Mouse (Mus musculus) heart, adult 8-10 months (tissue): ENCODE data around the gene Gm11084. TPM values are rescaled to one million over a fixed set of nuclear protein-coding genes. Genes with fewer than 3 reads are reported as not detected.
"Not testable (repeated sequence)": the region's sequence is repeated elsewhere in the genome, so short reads cannot be mapped to it uniquely, and the experiment has no call there.

ENCODE experiments used
- DNase-seq: peaks from one replicate; pipeline ENCODE4 v3.0.0; 2022; ENCODE audit warnings: low spot score
- total RNA-seq, 4 experiments: library from RNA; stranded (reverse); gene quantifications; 2 replicates each; pipeline ENCODE4 v1.2.4; 2022

Gm11084 gene
- not detected for total RNA-seq

DNA sequence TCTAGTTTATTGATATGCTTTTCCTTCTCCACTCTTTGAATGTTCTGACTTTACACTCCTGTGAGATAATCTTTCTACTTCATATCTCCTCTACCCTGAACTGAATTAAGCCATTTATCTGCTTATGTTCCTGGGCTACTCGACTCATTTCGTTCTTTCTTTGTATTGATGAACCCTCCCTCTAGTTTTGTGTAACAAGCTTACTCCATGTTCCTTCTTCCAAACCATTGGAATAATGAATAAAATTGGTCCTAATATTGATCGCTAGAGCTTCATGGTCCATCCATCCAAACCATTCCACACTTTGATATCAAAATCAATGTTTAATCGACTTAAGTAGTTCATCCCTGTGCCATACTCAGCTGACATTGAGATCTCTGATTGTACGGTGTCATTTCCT, at the start of gene Gm11084:
Gm11084 (minus strand) TSS at position 101 of the 400 bp plus-strand sequence.
- no peak for DNase-seq

DNA sequence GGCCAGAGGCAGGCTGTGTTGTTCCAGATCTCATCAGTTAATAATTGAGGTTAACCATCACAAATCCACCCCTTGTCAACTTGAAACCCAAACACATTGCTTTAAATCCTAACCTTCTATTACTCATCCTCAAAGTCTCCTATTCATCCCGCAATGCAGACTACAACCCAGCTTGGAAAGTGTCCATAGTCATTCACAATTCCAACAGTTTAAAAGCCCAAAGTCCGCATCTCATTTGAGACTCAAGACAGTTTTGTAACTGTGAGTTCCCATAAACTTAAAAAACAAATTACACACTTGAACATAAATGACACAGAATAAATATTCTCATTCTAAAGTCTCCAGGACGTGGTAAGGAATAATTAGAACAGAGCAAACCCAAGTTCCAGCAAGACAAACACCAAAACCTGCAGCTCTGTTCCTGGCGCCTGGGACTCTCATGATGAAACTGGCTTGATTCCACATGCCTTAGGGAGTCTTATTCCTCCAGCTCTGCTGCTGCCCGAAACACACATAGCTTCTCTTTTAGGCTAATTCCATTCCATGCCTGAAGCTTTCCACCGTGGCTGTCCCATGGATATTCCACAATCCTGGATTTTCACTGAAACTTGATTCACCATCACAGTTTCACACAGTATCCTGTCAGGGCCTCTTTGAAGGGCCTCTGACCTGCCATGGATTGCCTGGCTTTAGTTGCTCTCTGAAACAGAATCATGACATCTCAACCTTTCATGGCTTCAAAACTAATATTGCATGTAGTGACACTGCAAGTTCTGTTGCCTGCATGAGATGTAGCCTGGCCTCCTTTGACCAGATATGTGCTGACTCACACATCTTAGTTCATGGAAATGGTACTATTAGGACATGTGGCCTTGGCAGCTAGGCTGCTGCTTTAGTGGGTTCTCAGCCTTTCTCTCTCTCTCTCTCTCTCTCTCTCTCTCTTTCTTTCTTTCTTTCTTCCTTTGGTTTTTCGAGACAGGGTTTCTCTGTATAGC, 44.8 kb upstream of the Gm11084 start:
- no peak for DNase-seq

DNA sequence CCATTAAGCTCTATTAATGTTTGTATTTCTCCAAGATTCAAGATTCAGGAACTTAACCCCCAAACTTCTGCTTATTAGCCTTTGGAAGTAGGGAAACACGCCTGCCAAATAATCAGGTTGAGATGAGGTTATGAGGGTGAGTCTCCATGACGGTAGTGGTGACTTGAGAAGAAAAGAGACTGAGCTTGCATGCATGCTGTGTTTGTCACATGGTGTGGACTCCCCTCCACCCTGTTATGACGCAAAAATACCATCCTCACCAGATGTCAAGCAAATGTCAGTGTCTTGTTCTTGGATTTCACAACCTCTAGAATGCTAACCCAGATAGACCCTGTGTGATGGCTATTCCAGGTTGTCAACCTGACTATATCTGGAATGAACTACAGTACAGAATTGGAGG, 43.3 kb upstream of the Gm11084 start:
- no peak for DNase-seq

DNA sequence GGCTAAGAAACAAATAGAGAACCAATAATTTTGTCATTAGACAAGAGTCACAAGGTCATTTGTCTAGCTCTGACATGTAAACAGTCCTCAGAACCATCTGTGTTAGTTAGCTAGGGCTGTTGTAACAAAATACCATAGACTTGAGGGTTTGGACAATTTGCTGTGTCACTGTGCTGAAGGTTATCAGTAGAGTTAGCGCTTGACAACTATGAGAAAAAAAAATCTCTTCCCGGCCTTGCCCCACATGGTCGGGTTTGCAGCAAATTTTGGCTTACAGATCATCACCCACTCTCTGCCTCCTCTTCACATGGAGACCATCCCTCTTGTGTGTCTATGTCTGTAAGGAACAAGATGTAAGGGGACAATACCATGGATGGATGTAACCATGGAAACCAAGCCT, 41.5 kb upstream of the Gm11084 start:
- no peak for DNase-seq

DNA sequence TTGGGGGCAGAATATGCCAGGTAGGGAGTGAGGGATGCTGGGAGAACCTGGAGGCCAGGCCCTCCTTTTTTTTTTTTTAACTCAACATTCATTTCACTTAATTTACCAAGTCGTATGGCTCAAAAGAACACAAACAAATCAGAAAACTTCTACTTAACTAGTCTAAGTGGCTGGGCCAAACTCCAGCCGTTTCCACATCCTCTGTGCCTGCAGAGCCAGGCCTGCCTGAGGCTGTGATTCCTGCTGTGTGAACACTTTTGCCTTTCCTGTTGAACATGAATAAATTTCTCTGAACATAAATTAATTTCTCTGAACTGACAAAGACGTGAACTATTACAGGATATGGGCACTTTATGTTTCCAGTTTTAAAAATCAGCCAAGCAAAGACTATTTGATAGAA, 40.6 kb upstream of the Gm11084 start:
- DNase-seq: no peak

DNA sequence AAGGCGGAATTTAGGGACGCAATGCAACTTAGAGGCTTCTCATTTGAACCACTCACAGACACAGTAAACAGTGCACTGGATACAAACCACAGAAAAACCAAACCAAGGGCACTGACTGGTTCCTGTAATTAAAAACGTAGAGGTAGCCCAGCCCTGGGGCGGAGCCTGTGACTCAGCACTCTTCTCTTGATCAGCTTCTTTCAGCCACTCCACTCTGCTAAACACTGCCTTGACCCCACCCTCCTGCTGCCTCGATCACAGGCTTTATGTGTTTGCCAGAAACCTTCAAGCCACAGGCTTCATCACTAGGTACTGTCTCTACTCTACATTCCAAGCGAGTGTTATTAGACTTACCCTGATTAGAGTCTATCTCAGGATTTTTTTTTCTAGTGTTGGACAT, 37.3 kb upstream of the Gm11084 start:
- no peak for DNase-seq

DNA sequence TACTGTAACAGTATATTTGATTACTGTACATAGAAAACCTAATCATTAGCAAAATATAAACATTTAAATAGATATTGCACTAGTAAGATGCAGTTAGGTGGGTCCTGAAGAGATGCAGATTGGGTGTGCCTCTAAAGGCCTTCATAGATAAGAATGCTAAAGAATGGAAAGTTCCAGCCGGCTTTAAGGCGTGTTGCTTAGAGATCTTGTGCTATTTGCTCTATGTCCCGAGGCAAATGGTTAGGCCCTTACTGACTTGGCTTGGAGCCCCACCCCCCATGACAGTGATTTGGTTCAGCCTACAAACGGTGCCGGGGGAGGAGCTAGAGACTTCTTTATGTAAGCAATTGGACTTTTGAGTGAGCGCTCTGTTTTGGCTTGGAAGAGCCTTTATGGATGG, 34.5 kb upstream of the Gm11084 start:
- DNase-seq: no peak

DNA sequence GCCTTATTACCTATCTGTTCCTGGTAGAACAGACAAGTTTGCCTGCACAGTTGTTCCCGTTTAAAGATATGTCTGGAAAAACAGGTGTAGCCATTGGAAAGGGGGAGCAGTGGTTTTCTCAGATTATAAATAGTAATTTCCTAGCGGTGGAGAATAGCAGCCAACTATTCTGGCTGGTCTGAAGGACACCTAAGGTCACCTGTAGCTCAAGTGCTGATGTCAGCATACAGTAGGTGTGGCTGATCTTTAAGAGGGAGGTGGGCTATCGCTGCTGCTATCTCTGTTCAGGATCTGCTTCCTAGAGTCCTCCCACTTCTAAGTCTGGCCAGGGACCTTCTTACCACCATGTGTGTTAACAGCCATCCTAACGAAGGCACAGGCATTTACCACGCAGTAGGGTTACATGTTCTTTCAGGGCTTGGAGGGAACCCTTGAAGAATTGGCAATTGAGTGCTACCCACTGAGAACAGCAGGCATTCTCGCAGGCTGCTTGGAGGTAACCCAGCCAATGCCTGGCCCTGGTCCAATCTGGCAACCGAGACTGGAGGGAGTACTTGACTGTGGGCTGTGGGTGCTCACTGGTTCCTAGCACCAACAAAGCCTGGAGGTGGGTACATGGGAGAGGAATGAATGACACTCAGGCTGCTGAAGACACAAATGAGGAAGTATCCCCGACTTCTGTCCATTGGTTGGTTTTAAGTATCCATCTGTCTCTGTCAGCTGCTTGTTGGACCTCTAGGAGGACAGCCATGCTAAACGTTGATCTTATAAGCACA, 33.0 kb upstream of the Gm11084 start:
- DNase-seq: no peak

DNA sequence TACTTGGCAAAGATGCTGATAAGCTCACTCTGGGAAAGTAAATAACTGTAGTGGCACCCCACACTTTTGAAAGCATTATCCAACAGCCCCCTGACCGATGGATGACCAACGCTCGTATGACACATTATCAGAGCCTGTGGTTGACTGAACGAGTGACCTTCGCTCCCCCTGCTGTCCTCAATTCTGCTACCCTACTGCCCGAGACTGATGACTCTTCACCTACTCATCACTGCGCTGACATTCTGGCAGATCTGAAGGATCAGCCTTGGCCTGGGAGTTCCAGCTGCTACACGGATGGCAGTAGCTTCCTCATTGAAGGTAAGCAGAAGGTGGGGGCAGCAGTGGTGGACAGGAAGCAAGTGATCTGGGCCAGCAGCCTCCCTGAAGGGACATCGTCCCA, 27.5 kb upstream of the Gm11084 start:
- DNase-seq: not testable (repeated sequence)

DNA sequence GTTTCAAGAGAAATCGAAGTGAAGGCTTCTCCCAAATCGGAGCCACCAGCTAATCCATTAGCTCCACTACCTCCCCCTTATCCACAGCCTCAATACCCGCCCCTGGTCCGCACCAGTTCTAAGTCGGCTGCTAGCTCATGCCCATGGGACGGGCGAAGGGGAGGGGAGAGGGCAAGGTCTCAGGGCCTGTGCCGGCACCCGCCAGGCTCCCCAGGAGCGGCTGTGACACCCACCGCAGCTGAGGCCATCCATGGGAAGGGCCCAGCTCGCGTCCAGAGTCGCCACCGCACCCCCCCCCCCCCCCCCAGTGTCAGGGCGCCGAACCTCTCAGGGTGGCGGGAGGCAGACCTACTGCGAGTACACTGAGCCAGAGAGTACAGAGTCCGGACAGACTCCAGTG, 26.1 kb upstream of the Gm11084 start:
- DNase-seq: no peak

DNA sequence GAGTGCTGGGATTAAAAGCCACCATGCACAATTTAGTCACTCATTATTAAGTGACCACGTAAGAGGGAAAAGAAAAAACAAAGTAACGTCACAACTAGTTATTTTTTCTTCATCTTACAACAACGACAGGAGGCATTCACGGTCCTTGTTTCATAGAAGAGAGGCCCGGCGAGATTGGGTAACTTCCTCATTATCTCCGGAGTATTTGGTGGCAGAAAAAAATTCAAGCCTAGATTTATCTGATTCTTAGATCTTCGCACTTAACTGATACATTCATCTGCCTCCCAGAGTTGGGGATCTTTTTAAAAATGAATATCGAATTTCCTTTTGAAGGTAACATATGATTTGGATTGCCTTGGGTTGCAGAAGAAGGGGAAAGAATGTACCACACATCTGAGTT, 21.0 kb upstream of the Gm11084 start:
- no peak for DNase-seq

DNA sequence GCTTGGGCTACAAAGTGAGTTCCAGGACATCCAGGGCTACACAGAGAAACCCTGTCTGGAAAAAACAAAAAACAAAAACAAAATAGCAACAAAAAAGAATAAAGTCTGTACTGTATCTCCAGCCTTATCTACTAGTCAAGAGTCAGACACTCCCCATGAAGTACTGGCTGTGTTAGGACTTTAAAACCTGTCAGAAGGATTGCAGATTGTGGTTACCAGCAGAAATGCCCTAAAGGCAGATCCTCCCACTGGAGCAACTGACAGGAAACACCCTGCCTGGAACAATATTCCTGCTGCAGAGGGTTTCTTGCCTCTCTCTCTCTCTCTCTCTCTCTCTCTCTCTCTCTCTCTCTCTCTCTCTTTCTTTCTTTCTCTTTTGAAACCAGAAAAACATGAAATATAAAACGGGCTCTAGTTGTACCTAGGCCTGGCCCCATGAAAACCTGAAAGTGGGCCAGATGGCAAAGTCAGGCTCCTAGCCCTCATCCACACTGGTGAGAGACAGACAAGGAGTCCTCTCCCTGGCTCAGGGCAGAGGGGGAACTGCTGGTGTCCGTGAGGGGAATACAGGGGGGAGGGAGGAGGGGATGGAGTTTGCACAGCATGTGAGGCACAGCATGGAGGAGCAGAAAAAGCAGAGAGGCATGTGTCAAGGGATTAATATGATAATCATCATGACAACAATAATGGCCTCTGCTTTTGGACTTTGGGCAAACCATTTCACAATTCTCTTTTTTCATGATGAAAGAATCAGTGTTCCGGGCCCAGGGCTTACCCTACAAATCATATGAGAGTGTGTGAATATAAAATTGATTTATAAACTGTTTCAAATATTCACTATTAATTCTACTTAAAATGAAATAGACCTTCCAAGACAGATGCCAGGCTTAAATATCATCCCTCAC, 19.3 kb upstream of the Gm11084 start:
- no peak for DNase-seq

DNA sequence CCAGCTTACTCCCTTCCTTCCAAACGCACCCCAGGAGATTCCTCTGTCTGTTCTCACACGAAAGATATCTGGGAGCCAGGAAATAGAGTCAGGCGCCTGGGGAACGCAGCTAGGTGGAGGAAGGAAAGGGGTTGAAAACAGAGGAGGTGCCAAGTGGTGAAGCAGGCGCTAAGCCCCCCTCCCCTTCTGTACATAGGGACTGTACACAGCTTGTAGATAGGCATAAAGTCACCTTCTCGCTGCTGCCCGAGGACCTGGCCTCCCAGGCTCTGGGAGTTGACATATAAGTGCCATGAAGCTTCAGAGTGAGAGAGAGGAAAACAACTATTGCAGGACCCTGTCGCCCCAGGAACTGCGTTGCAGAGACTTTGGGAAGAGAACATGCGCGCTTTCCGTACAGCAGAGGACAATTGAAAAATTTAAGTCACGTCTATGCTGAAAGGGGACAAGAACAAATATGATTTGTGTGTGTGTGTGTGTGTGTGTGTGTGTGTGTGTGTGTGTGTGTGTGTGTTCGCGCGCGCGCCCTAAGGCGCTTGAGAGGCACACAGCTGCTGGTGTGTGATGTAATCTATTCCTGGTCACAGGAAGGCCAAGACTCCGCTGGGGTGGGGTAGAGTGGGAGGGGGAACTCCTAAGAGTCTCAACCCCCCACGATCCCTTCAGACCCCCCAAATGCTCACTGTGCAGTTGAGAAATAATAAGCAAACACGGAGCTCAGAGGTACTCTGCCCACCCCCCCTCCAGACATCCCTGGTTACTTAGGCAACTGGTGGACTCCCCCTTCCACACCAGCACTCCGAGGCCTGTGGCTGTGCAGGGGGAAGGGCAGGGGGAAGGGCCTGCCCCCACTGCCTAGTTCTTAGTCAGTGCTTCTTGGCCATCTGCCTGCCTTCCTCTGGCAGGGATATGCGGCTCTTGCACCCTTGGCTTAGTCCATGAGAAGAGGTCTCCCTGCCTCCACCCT, 17.5 kb upstream of the Gm11084 start:
- peak; percentile 88 for DNase-seq

DNA sequence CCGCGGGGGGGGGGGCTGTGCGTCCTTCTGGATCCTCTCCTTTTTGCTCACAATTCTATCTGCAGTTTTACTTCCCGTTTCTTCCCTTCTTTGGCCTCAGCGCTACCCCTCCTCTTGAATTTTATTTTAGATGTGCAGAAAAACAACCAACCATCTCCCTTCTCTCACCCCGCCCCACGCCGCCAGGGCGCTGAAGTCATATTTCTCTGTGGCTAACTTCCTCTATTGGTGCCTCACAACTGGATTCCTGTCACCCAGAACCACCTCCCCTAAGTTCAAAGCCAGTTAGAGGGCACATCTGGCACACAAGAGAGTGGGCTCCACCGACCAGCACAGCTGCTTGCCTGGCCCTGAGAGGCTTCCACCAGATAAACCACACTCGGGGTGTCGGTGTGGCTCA, 16.5 kb upstream of the Gm11084 start:
- DNase-seq: peak; percentile 70

DNA sequence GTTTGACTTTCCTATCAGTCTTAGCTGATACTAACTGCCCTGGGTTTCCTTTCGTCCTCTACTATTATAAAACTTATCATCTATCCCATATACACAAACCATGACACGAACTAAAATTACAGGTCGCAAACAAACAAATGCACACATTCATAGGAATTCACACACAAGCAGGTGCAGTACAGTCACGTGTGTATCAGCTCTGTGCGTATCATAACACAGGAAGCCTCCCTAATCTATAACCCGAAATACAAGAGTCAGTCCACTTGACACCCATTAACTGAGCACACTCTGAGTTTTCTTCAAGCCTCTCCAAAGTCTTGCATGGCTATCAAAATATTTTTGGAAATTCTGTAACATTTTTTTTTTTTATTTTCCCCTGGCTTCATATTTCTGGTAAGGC, 15.9 kb upstream of the Gm11084 start:
- DNase-seq: no peak

DNA sequence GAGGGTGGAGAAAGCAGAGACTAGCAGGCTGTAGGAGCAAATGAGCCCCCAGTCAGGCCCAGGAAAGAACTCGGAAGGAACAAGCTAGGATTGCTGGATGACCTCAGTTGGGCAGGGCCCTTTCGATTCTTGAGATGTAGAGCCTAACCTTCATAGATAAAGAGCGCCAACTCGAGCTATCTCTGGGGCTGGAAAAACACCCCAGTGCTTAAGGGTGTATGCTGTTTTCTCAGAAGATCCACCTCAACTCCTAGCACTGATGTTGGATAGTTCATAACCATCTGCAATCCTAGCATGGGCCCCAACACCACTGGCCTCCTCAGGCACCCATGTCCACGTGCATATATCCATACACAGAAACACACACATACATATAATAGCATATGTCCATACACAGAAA, 15.5 kb upstream of the Gm11084 start:
- DNase-seq: no peak

DNA sequence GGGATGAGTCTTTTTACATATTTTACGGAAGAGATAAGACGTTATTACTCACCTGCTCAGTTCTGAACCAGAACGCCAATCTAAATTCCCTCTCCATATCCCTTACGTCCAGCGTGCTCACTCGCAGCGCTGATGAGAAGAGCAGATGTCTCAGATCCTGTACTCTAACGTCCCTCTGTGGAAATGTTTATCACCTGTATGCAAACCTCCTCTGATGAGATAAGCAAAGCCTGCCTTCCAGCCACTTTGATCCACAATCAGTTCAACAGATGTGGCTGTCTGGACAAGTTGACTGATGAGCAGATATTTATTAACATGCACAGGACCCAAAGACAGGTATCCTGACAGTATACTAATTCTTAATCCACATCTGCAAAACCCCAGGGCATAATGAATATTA, 13.7 kb upstream of the Gm11084 start:
- peak; percentile 33 for DNase-seq

DNA sequence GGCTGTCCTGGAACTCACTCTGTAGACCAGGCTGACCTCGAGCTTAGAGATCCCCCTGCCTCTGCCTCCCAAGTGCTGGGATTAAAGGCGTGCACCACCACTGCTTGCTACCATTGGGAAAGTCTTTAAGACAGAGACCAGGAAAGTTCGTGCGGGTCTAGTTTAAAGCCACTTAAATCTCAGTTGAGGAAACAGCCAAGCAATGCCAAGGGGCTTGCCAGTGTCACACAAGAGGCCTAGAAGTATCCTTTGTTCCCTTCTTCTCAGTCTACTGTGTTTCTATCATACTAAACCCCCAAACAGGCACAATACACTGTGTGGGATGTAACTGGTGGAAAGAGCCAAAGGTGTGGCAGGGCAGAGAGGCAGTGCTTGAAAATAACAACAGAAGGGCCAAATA, 11.1 kb upstream of the Gm11084 start:
- no peak for DNase-seq

DNA sequence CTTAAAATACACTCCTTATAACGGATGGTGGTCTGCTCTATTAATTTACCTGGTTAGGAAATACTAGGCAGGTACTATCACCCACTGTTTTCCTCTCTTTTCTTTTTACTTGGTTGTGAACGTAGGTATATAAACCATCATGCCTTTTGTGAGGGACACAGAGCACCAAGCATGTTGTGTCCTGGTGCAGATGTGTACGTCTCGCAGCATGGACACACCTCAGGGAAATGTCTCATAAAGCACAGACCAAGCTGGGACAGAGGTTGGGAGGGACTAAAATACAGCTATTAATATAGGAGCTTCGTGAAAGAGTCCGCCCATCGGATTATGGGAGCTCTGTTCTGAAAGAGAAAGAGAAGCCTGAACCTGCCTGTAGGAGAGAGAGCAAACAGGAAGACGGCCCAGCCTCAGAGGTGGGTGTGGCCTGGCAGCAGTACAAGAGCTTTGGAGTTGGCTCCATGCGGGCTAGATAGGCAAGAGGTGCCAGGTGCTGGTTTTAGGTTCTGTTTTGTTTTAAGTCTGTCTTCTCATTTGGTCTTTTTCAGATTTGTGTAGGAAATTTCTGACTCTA, 10.4 kb upstream of the Gm11084 start:
- peak; percentile 63 for DNase-seq
